Mouse (Mus musculus): Measurements from ENCODE around the gene Olfr869. TPM values are rescaled to one million over a fixed set of nuclear protein-coding genes. Genes with fewer than 3 reads are reported as not detected.

Gene Olfr869
- polyA plus RNA-seq (2015; fragmentation: Nextera tagmentation; extraction: Ambion mirVana) = not detected in 2 replicates

DNA sequence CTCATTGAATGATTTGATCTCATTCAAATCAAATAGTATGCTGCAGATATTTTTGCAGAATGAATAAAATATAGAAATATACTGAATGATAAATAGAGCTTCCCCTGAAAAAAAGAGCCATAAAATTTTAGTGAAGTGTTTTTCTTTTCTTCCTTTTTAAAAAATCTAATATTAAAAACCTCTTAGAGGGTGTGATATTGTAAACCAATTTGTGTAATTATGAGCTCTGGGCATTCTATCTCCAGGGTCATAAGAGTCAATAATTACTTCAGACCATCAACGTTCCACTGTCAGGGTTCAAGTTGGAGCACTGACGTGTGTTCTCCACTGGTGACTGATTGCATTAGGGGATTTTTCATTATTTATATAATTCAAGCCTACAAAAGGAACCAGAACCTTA, at the start of gene Olfr869:
Gene Olfr869, plus strand, starts transcription at position 301 of the 400 bp plus-strand sequence.
- peaks cover 9% of the 10 kb centered on the region; the same call in 1 of the 2 replicates for H3K9me3 ChIP-seq
- H3K9ac ChIP-seq = no peak within 1 kb of the TSS
- ATAC-seq (replicated peaks) = no peak
- no peak within 1 kb of the TSS for H3K4me2 ChIP-seq
- H3K27ac ChIP-seq = no peak within 1 kb of the TSS
- WGBS = 80% methylated on average over 2 of the region's 2 CpGs
- H3K4me3 ChIP-seq = no peak within 1 kb of the TSS
- no peaks in the 10 kb centered on the region for H3K4me1 ChIP-seq
- no peaks in the 10 kb centered on the region for H3K27me3 ChIP-seq (replicated peaks)
- no peaks in the 10 kb centered on the region for H3K36me3 ChIP-seq (replicated peaks)

DNA sequence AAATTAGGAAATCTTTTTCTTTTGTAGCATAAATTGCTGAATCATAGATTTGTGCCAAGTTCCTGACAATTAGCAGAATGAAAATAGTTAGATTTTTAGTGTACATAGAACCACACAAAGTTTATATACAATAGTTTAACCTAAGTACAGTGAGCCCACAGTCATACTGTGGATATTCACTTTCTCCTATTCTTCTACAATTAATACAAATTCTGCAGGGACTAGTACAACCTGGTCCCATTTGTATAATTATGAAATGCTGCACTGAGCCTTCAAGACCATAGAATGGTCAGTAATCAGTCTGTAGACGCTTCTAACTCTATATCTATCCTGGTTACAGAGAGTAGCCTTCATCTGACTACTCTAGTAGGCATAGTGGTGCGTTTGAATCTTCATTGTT, 30.5 kb upstream of the Olfr869 start, which contains the start of gene Olfr868:
Gene Olfr868, plus strand, starts transcription at position 301 of the 400 bp plus-strand sequence.
- H3K4me3 ChIP-seq = no peak within 1 kb of the TSS
- H3K9me3 ChIP-seq = peaks cover 9% of the 10 kb centered on the region
- no peak within 1 kb of the TSS for H3K27ac ChIP-seq
- no peak for ATAC-seq (replicated peaks)
- WGBS = 41% methylated on average over 2 of the region's 2 CpGs
- no peak within 1 kb of the TSS for H3K4me2 ChIP-seq
- H3K36me3 ChIP-seq (replicated peaks) = no peaks in the 10 kb centered on the region
- no peaks in the 10 kb centered on the region for H3K4me1 ChIP-seq
- no peaks in the 10 kb centered on the region for H3K27me3 ChIP-seq (replicated peaks)
- no peak within 1 kb of the TSS for H3K9ac ChIP-seq

DNA sequence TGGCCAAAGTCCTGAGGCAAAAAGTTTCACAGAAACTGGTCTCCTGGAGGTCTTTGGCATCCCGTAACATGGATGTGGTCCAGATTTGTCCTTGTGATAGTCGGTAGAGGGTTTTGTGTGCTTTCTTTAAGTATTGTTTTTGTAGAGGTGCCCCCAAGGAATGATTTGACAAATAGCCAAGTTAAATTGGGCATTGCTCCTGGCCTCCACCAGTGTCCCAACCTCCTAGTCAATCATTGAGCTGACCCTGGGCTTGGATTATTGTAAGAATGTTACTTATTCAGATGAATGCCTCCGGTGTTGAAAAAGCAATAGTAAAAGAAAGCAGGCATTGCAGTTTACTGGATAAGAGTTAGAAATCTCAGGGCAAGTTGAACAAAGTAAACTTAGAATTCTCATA, 20.9 kb downstream of the Olfr869 start:
- no peaks in the 10 kb centered on the region for H3K27me3 ChIP-seq (replicated peaks)
- no peak overlapping the region for H3K4me3 ChIP-seq
- no peak overlapping the region for H3K27ac ChIP-seq
- no peak overlapping the region for H3K4me2 ChIP-seq
- no peak for ATAC-seq (replicated peaks)
- 94% methylated on average over 3 of the region's 3 CpGs for WGBS
- no peaks in the 10 kb centered on the region for H3K4me1 ChIP-seq
- H3K9me3 ChIP-seq = peaks cover 18% of the 10 kb centered on the region
- no peaks in the 10 kb centered on the region for H3K36me3 ChIP-seq (replicated peaks)
- no peak overlapping the region for H3K9ac ChIP-seq

DNA sequence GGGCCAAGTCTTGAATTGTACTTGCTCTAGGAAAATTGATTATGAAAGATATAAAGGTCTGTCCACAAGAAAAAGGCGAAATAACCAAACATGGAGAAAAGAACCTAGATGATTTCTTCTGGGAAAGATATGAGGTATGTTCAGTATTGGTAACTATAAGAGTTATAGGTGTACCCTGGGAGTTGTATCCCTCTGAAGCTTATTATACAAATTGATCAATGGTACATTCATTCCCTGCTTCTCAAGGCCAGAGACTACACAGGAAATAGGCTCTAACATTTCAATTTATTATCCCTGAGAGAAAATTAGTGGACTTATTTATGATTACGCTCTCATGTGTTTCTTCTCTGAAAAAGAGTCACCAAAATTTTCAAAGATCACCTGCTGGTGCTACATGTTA, 45.1 kb downstream of the Olfr869 start, which contains the start of gene Olfr870:
Gene Olfr870, minus strand, starts transcription at position 101 of the 400 bp plus-strand sequence.
- no peaks in the 10 kb centered on the region for H3K36me3 ChIP-seq (replicated peaks)
- WGBS = 77% methylated on average over 2 of the region's 2 CpGs

DNA sequence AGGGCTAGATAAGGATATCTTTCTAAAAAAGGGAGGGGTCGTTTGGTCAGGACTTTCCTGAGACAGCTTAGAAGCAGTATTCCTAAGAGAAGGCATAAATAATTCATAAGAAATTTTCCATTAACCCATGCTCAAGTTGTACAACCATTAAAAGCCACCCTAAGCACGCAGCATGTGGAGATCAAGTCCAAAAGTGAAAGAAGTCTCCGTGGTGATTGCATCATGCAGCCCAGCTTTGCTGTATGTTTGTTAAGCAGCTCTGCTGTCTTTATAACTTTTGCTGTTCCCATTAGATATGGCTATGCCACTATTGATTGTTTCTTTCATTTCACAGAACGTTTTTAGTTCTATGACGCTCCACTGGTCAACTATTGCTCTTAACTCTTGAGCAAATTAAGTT, 50.7 kb downstream of the Olfr869 start:
- Histone ChIP-seq H3K4me1 (no peaks in the 10 kb centered on the region), H3K4me3 (no peak overlapping the region), H3K9me3 (no peaks in the 10 kb centered on the region), H3K36me3 (replicated peaks) (no peaks in the 10 kb centered on the region), H3K27me3 (replicated peaks) (no peaks in the 10 kb centered on the region), H3K4me2 (no peak overlapping the region), H3K9ac (no peak overlapping the region), H3K27ac (no peak overlapping the region)
- 76% methylated on average over 5 of the region's 5 CpGs for WGBS
- ATAC-seq (replicated peaks) = no peak

More for the DNA sequence above, 45.1 kb downstream of the Olfr869 start, which contains the start of gene Olfr870:
- Histone ChIP-seq H3K9me3 (peaks cover 3% of the 10 kb centered on the region; the same call in 1 of the 2 replicates), H3K27me3 (replicated peaks) (no peaks in the 10 kb centered on the region), H3K4me2 (no peak within 1 kb of the TSS), H3K27ac (no peak within 1 kb of the TSS), H3K4me3 (no peak within 1 kb of the TSS), H3K4me1 (no peaks in the 10 kb centered on the region), H3K9ac (no peak within 1 kb of the TSS)
- no peak for ATAC-seq (replicated peaks)

Other genes with a start within 250 kb of the Olfr869 start
- not detected in 2 replicates for gene Olfr862, start 241.0 kb upstream of the Olfr869 start, polyA plus RNA-seq (2015; fragmentation: Nextera tagmentation; extraction: Ambion mirVana)
- gene Olfr77, start 212.1 kb upstream of the Olfr869 start, polyA plus RNA-seq (2015; fragmentation: Nextera tagmentation; extraction: Ambion mirVana) = 0.09 and 0.14 TPM in 2 replicates
- gene Olfr866, start 101.0 kb upstream of the Olfr869 start, polyA plus RNA-seq (2015; fragmentation: Nextera tagmentation; extraction: Ambion mirVana) = not detected in 2 replicates
- gene Olfr867, start 71.4 kb upstream of the Olfr869 start, polyA plus RNA-seq (2015; fragmentation: Nextera tagmentation; extraction: Ambion mirVana) = not detected in 2 replicates
- not detected in 2 replicates for gene Olfr868, start 30.4 kb upstream of the Olfr869 start, polyA plus RNA-seq (2015; fragmentation: Nextera tagmentation; extraction: Ambion mirVana)
- gene Olfr870, start 45.0 kb downstream of the Olfr869 start, polyA plus RNA-seq (2015; fragmentation: Nextera tagmentation; extraction: Ambion mirVana) = not detected in 2 replicates
- not detected in 2 replicates for gene Olfr871, start 83.2 kb downstream of the Olfr869 start, polyA plus RNA-seq (2015; fragmentation: Nextera tagmentation; extraction: Ambion mirVana)
- gene Olfr872, start 108.1 kb downstream of the Olfr869 start, polyA plus RNA-seq (2015; fragmentation: Nextera tagmentation; extraction: Ambion mirVana) = not detected in 2 replicates
- not detected in 2 replicates for gene Olfr39, start 153.3 kb downstream of the Olfr869 start, polyA plus RNA-seq (2015; fragmentation: Nextera tagmentation; extraction: Ambion mirVana)
- not detected in 2 replicates for gene Olfr873, start 169.5 kb downstream of the Olfr869 start, polyA plus RNA-seq (2015; fragmentation: Nextera tagmentation; extraction: Ambion mirVana)
- 0.11 and 0.19 TPM in 2 replicates for gene Olfr18, start 207.1 kb downstream of the Olfr869 start, polyA plus RNA-seq (2015; fragmentation: Nextera tagmentation; extraction: Ambion mirVana)